Mouse (Mus musculus): Measurements from ENCODE around the gene Mgat5b.

The Mgat5b gene

GRCm38 (mm10) chr11:117030471-117031101 is 111.9 kb downstream of the Mgat5b start:
- DNase-seq (ENCODE audit: low spot score) = no peak

- peak; percentile 49 for DNase-seq (ENCODE audit: low spot score)
Observed at GRCm38 (mm10) chr11:117031249-117031648, 112.6 kb downstream of the Mgat5b start.

DNA sequence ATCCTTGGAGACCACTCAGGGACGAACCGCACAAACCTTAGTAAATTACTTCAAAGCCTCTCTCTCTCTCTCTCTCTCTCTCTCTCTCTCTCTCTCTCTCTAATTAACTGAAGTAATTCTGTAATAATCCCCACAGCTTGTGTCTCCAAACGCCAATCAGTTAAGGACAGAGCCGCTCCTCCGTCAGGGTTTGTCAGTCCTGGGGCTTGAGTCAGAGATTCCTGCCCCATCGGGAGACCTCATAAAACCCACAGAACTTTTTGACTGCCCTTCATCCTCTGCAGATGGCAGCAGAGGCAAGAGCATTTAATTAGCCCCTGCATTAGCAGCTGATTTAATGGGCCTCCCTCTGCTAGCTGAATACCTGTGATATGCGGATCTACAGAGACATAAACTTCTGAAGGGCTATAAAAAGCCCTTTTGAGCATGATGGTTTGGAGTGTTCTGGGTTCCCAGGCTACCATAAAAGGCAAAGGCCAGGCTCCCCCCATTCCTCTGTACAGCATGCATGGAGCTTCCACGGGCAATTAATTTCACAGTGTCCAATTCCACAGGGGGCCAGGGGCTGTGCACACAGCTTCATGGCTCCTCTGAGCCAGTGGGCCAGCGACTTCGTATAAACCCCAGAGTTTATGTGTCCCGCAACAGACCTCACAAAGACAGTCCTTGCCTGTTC is 117.1 kb downstream of the Mgat5b start:
- no peak for DNase-seq (ENCODE audit: low spot score)
